In genomic region chr11:113190520-113190919, GRCm38 (mm10) we compare ENCODE assay signal across 17 mouse cellular contexts.
DNase-seq lines count a peak whose midpoint lies in the region; ATAC-seq lines count a peak whose summit lies in the region.
"Had no signal": no experiment of that assay in that cellular context is flagged by ENCODE, and none has a peak within 500 bp of the region (broad histone marks: within the 10 kb centered on the region; RNA-seq: fewer than 3 reads in every experiment).

No protein-coding gene starts in this region.

- H3K27ac ChIP-seq in hindbrain, embryonic 10.5 days, result 0 out of 2 replicates have a peak overlapping the region, but pooled peaks have one; percentile 45
- H3K27ac ChIP-seq in hindbrain, embryonic 13.5 days, result no peak overlapping the region
- H3K27ac ChIP-seq: gastrocnemius, adult 2 months; heart, embryonic 10.5 days; liver, embryonic 12.5 days had no signal

- ATAC-seq in hindbrain, embryonic 13.5 days (ENCODE audit: low FRiP score), result no peak
- ATAC-seq in CD4-positive, CD25-positive, alpha-beta regulatory T cell, adult 4 months, result peak; percentile 81
- ATAC-seq in megakaryocyte, adult 5-6 weeks (ENCODE audit: poor library complexity, severe bottlenecking), result 0 out of 2 replicates have a peak, but pooled peaks have one; percentile 24
- ATAC-seq: forebrain, postnatal 0 days; liver, embryonic 12.5 days had no signal

- WGBS in hindbrain, embryonic 10.5 days, result 80% methylated on average over 4 of the region's 4 CpGs
- WGBS in hindbrain, embryonic 13.5 days, result 86% methylated on average over 4 of the region's 4 CpGs

- no peaks in the 10 kb centered on the region for H3K36me3 ChIP-seq in hindbrain, embryonic 10.5 days
- H3K36me3 ChIP-seq in hindbrain, embryonic 13.5 days, result no peaks in the 10 kb centered on the region
- H3K36me3 ChIP-seq: embryonic facial prominence, embryonic 10.5 days; heart, embryonic 10.5 days; liver, embryonic 12.5 days had no signal

- H3K27me3 ChIP-seq in hindbrain, embryonic 10.5 days (ENCODE audit: insufficient read depth, poor library complexity, severe bottlenecking), result peaks cover 51% of the 10 kb centered on the region
- 0 out of 2 replicates have a peak, but pooled peaks cover 3% of the 10 kb centered on the region for H3K27me3 ChIP-seq in hindbrain, embryonic 13.5 days

- no peak for DNase-seq in hindbrain, embryonic 10.5 days (ENCODE audit: low spot score)
- peak; percentile 63 for DNase-seq in ZHBTc4 (ENCODE audit: low read depth, low spot score)
- no peak for DNase-seq in frontal cortex, postnatal 14 days (ENCODE audit: low spot score in 2 of 2)
- DNase-seq in layer of hippocampus, postnatal 25 days (ENCODE audit: extremely low spot score in 1 of 2, low spot score in 1 of 2), result no peak
- DNase-seq: adrenal gland, adult 8-10 months; cerebellum, adult 8-10 months; forebrain, postnatal 0 days; gastrocnemius, adult 2 months; kidney, adult 11 months; layer of hippocampus, postnatal 36 days; lung, adult 2 months had no signal

- H3K4me1 ChIP-seq in hindbrain, embryonic 10.5 days (replicated peaks), result peaks cover 81% of the 10 kb centered on the region
- H3K4me1 ChIP-seq in hindbrain, embryonic 13.5 days (replicated peaks), result peaks cover 68% of the 10 kb centered on the region
- H3K4me1 ChIP-seq: liver, embryonic 12.5 days had no signal

- H3K9ac ChIP-seq in hindbrain, embryonic 13.5 days, result no peak overlapping the region
- H3K9ac ChIP-seq: forebrain, postnatal 0 days; liver, embryonic 12.5 days had no signal

- no peak overlapping the region for H3K4me3 ChIP-seq in hindbrain, embryonic 10.5 days
- no peak overlapping the region for H3K4me3 ChIP-seq in hindbrain, embryonic 13.5 days
- H3K4me3 ChIP-seq: embryonic facial prominence, embryonic 10.5 days; gastrocnemius, adult 2 months; heart, embryonic 10.5 days; liver, embryonic 12.5 days had no signal

- no peaks in the 10 kb centered on the region for H3K9me3 ChIP-seq in hindbrain, embryonic 10.5 days
- H3K9me3 ChIP-seq in hindbrain, embryonic 13.5 days, result no peaks in the 10 kb centered on the region
- H3K9me3 ChIP-seq: embryonic facial prominence, embryonic 10.5 days; heart, embryonic 10.5 days; liver, embryonic 12.5 days had no signal

- H3K4me2 ChIP-seq in hindbrain, embryonic 13.5 days, result no peak overlapping the region
- H3K4me2 ChIP-seq: liver, embryonic 12.5 days had no signal
